ENCODE assay signal across 9 mouse cellular contexts in the genomic region with DNA sequence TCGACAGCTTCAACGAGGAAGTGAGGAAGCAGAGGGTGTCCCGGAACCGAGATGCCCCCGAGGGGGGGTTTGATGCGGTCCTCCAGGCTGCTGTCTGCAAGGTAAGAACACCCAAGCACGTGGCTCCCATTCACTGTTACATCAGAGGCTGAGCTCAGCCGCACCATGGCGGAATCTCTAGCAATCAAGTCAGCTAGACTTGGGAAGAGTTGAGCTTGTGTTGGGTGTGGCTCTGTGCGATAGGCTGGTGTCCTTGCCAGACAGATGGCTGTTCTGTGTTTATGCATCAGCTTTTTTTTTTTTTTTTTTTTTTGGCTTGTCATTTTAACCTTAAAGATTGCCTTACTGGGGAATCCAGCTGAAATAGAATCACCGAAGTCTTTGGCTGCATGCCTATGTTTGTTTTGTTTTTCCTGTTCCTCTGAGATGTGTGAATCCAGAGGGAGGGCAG. TPM values are rescaled to one million over a fixed set of nuclear protein-coding genes. Genes with fewer than 3 reads are reported as not detected.
A peak's percentile ranks its signal among the peaks of the same experiment; 100 is the strongest.
DNase-seq lines count a peak whose midpoint lies in the region; ATAC-seq and TF ChIP-seq lines count a peak whose summit lies in the region.
"Had no signal": no experiment of that assay in that cellular context is flagged by ENCODE, and none has a peak within 500 bp of the region (broad histone marks: within the 10 kb centered on the region; RNA-seq: fewer than 3 reads in every experiment).

No protein-coding gene starts in this region.

- H3K4me1 ChIP-seq in embryonic facial prominence, embryonic 13.5 days, result peaks cover 75% of the 10 kb centered on the region
- peaks cover 14% of the 10 kb centered on the region for H3K4me1 ChIP-seq in intestine, postnatal 0 days (replicated peaks; ENCODE audit: control insufficient read depth, insufficient read depth, low read length)

- H3K36me3 ChIP-seq in embryonic facial prominence, embryonic 13.5 days, result peaks cover 4% of the 10 kb centered on the region
- 0 out of 2 replicates have a peak, but pooled peaks cover 10% of the 10 kb centered on the region for H3K36me3 ChIP-seq in intestine, postnatal 0 days (ENCODE audit: control insufficient read depth, insufficient read depth)

- no peaks in the 10 kb centered on the region for H3K9me3 ChIP-seq in embryonic facial prominence, embryonic 13.5 days
- no peaks in the 10 kb centered on the region for H3K9me3 ChIP-seq in intestine, postnatal 0 days (ENCODE audit: control insufficient read depth)

- ATAC-seq in embryonic facial prominence, embryonic 13.5 days (ENCODE audit: insufficient number of reproducible peaks, insufficient read depth, low FRiP score, low TSS enrichment, low read depth), result no peak
- peak; percentile 29; the same call in 1 of the 2 replicates for ATAC-seq in monocyte, adult 5-6 weeks (replicated peaks; ENCODE audit: insufficient number of reproducible peaks, low FRiP score, low TSS enrichment, poor library complexity, severe bottlenecking)
- no peak for ATAC-seq in intestine, postnatal 0 days

- DNase-seq in gastrocnemius, adult 2 months, result peak; percentile 27
- DNase-seq in gastrocnemius, adult 18-20 months (ENCODE audit: low spot score), result no peak
- peak; percentile 1 to 2 for DNase-seq in CD8-positive naive resting alpha-beta T cell, adult 2 months (ENCODE audit: low read depth in 2 of 2, low spot score in 2 of 2)
- DNase-seq in retina, postnatal 1 day, result no peak
- DNase-seq in urinary bladder, adult 2 months (ENCODE audit: low spot score), result no peak

- no peak for TF ChIP-seq CTCF in gastrocnemius, adult 2 months (IDR thresholded peaks at IDR 0.05)
- TF ChIP-seq CTCF in intestine, postnatal 0 days (IDR thresholded peaks at IDR 0.05; ENCODE audit: low read depth), result no peak

- intact Hi-C loops in gastrocnemius, adult 2 months (cut with DNase I), result no loop called here

- peak overlapping the region; percentile 87 for H3K27ac ChIP-seq in gastrocnemius, adult 2 months
- peak overlapping the region; percentile 84 for H3K27ac ChIP-seq in embryonic facial prominence, embryonic 13.5 days
- no peak overlapping the region for H3K27ac ChIP-seq in intestine, postnatal 0 days (ENCODE audit: low read depth, low read length)
- H3K27ac ChIP-seq: liver, embryonic 14.5 days had no signal

- H3K9ac ChIP-seq in embryonic facial prominence, embryonic 13.5 days, result no peak overlapping the region
- no peak overlapping the region for H3K9ac ChIP-seq in intestine, postnatal 0 days (ENCODE audit: low read depth, low read length)
- H3K9ac ChIP-seq: liver, embryonic 14.5 days had no signal

- H3K27me3 ChIP-seq in embryonic facial prominence, embryonic 13.5 days, result no peaks in the 10 kb centered on the region
- no peaks in the 10 kb centered on the region for H3K27me3 ChIP-seq in intestine, postnatal 0 days (replicated peaks; ENCODE audit: control insufficient read depth, insufficient read depth, low read length)

- WGBS in embryonic facial prominence, embryonic 13.5 days, result 54% methylated on average over 11 of the region's 11 CpGs
- 58% methylated on average over 11 of the region's 11 CpGs for WGBS in intestine, postnatal 0 days

- H3K4me3 ChIP-seq in gastrocnemius, adult 2 months, result peak overlapping the region; percentile 1; the same call in 1 of the 2 replicates
- no peak overlapping the region for H3K4me3 ChIP-seq in embryonic facial prominence, embryonic 13.5 days
- H3K4me3 ChIP-seq in intestine, postnatal 0 days (ENCODE audit: low read depth, low read length), result no peak overlapping the region

- no peak overlapping the region for H3K4me2 ChIP-seq in embryonic facial prominence, embryonic 13.5 days
- no peak overlapping the region for H3K4me2 ChIP-seq in intestine, postnatal 0 days (replicated peaks; ENCODE audit: low read depth)

RNA-seq across cellular contexts. Expression of a gene that starts 55.6 kb away (rescaled TPM):
- 10 to 100 TPM; 73.9 to 88.3 TPM for total RNA-seq in gastrocnemius, adult 2 months (2021)
- total RNA-seq in gastrocnemius, adult 18-20 months (2021), result 100 to 1,000 TPM in 1 of 2 experiments, 10 to 100 TPM in 1; 94.8 to 115 TPM
- polyA plus RNA-seq in embryonic facial prominence, embryonic 13.5 days (2015; fragmentation: Nextera tagmentation; extraction: Ambion mirVana), result 47.7 and 94.8 TPM in 2 replicates
- total RNA-seq in monocyte, adult 5-6 weeks (2017), result 77.9 to 109 TPM (median 85.1 TPM) in 3 replicates
- 23.5 and 23.6 TPM in 2 replicates for polyA plus RNA-seq in intestine, postnatal 0 days (2015; fragmentation: Nextera tagmentation; extraction: Ambion mirVana)
- polyA plus RNA-seq in urinary bladder, adult 2 months (2012; rRNA removed), result 79.7 and 98.3 TPM in 2 replicates

Comparison
In these comparisons a context has a peak if more than half of its experiments do, and no peak if none do; other contexts are left out.
1. DNase-seq: peak in gastrocnemius, adult 2 months (single experiment) and CD8-positive naive resting alpha-beta T cell, adult 2 months (2 of 2); none in gastrocnemius, adult 18-20 months (single experiment), retina, postnatal 1 day (single experiment) and urinary bladder, adult 2 months (single experiment).